Mouse (Mus musculus): ENCODE measurements around the gene Gm45062.

GRCm38 (mm10) chr6:8455599-8455998, 196.3 kb downstream of the Gm45062 start:
- no peak for TF ChIP-seq GATA1 (IDR thresholded peaks at IDR 0.05; ENCODE audit: borderline replicate concordance, low read length)
- TF ChIP-seq FLI1 (IDR thresholded peaks at IDR 0.05; ENCODE audit: low read length), result no peak

Measured in megakaryocyte, embryonic 14.5 days (primary cell).